Mouse (Mus musculus): Measurements from ENCODE around the gene Slc11a2.

DNA sequence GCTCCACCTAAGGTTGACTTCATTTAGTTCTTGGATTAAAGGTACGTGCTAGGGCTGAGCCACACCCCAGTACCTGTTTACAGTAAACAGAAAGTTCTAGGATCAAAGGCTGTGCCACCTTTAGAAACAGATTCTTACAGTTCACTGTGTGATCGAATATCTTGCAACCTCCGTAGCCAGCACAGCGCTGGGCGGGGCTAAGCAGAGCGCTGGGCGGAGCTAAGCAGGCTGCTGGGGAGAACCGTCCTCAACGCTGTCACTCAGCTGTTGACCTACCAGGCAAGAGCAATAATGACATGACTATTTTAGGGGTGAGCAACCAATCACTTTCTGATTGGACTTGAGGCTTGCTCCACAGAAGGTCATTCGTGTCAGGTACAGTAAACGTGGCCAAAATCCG, 36.1 kb upstream of the Slc11a2 start:
- no peak for TF ChIP-seq CTCF (IDR thresholded peaks at IDR 0.05; ENCODE audit: low read depth)
- no peak for TF ChIP-seq EP300 (optimal IDR thresholded peaks at IDR 0.05)

Data from stomach, postnatal 0 days (tissue).